Mouse (Mus musculus) kidney, postnatal 10 days (tissue): ENCODE data around the gene Ift172.
"Not testable (repeated sequence)": the region's sequence is repeated elsewhere in the genome, so short reads cannot be mapped to it uniquely, and the experiment has no call there.

ENCODE experiments used
- DNase-seq: peaks from one replicate; pipeline ENCODE4 v3.0.0; 2021; ENCODE audit warnings: mixed read lengths

Gene Ift172

DNA sequence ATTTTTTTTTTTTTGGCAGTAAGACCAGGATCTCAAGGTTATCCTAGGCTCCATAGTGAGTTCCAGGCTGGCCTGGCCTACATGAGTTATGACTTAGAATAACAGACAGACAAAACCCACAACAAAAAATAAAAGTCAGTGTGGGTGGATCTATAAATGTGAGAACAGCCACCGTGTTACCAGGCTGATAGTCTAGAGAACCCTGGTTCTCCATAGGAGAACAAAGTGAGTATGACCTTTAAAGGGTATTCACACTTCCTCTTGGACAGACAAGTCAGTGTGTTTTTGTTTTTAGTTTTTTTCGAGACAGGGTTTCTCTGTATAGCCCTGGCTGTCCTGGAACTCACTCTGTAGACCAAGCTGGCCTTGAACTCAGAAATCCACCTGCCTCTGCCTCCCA, 34.9 kb downstream of the Ift172 start:
- DNase-seq = no peak

DNA sequence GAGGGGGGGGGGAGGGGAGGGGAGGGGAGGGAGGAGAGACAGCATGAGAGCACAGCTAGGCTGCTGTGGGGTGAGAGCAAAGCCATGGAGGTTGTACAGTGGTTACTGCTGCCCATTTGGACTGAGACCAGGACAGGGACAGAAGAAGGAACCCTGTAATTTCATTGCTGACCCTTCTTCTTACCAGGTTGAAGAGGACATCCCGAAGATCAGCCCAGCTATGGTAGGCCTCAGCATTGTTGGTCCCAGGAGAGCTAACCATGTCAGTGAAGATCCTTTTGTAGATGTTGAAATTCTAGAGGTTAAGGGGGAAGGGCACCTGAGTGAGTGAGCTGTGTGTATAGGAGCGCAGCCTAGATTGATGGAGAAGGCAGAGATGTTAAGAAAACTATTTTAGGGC, 35.5 kb downstream of the Ift172 start:
- DNase-seq = no peak

DNA sequence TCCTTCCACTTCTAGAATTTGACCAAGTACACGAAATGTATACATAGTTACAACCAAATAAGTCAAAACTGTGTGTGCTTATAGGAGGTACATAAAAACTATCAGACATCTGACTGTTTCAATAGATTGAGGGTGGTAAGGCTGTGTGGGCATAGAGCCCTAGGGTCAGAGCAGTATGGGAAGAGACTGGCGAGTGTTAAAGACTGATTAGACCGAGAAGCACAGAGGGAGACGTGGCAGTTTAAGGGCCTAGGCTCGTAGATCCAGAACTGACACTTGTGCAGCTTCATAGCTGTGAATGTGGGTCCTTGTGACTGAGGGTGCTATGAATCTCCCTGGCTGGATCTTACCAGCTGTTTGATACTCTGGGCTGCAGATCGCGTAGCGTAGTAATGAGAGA, 36.0 kb downstream of the Ift172 start:
- DNase-seq = no peak

DNA sequence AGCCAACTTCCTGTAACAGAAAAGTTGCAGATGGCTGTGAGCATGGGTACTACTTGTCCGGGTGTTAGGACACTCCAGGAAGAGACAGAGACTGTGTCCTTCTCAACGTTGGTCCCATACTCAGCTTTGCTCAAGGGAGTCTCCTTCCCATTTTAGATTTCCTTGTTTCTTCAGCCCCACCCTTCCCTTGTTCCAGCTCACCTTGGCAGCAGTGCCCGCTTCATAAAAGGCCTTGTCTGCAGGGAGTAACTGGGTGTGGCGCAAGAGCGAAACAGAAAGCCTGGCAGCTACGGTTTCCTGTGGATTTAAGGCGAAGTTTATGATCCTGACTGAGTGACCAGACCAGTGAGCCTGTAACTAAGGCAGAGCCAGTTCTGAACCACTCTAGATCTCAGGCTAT, 36.5 kb downstream of the Ift172 start:
- peak; percentile 42 for DNase-seq

DNA sequence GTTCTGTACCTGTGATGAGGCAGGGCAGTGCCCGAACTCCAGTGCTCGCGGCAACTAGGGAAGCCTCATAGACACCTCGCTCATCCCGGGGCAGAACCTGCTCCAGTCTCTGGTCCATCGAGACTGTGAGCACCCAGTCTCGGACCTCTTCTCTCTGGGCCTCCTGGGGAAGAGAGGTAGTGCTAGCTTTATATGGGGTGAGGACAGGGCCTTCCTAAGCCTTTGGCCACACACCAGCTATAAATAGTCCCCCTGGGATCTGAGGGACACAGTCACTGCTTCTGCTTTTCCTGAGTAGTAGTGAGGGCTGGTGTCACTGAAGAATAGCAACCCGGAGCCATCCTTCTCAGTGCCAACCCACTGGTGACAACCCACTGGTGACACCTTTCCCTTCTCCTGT, 37.1 kb downstream of the Ift172 start:
- no peak for DNase-seq

DNA sequence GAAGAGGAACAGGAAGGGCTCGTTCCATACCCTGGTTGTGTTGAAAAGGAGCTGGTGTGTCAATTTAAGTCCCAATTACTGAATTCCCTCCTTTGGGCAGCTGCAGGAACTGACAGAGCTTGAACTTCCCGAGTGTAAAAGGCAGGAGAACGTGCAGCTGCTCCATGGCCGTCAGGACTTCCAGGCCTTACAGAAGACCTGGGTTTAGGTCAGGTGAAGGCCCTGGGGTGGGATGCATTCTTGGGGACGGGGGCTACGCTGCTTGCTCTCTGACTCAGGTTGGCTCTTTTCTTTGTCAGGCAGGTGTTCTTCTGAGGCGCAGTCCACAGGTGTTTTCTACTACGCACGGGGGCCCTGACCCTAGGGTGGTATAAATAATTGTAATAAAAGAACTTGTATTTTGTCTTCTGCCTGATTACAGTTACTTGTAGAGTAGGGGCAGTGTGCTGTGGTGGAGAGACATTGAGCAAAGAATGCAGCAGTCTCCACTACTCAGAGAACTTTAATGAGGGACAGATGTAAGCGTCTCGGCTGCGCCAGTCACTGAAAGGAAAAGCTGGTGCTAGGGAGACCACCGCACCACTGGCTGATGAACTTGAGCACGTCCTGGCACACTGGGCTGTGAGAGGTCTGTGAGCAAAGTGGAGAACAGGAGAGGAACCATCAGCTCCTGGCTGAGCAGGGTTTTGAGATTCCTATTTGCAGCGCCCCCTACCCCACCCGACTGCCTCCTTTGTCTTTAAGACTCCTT, 37.9 kb downstream of the Ift172 start:
- DNase-seq = no peak

DNA sequence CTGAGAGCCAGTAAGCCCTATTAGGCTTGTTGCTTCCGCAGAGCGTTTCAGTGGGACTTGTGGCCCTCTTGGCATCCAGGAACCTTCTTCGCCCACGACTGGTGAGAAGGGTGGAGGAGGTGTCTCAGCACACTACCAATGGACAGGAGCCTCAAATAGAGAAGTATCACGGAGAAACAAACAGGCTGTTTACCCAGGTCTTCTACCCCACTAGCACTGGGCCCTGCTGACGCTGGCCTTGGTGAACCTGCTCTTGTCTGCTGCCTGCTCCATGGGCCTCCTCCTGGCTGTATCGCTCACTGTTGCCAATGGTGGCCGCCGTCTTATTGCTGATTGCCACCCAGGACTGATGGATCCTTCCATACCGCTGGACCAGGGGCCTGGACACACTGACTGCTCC, 38.8 kb downstream of the Ift172 start:
- no peak for DNase-seq

DNA sequence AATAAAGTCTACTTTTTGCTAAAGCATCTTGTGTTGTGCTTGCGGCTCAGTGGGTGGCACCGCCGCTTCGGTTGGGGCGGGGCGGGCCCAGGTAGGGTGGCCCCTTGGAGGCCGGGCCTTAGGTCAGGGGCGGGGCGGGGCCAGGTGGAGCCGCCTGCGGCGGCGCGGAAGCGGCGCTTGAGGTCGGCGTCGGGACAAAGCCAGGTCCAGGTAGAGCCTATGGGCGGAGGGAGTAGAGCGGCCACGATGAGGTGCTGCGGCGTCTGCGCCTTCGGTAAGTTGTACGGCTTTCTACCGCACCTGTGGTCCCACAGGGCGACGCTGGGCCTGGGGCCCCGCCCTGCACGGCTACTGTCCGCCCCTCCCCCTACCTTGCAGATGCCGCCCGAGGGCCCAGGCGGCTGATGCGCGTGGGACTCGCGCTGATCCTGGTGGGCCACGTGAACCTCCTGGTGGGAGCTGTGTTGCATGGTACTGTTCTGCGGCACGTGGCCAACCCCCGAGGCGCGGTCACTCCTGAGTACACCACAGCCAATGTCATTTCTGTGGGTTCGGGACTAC, 39.3 kb downstream of the Ift172 start, which contains the start of gene Krtcap3:
TSS of gene Krtcap3 (plus strand) at position 151 of the 561 bp plus-strand sequence.
- peak; percentile 79 for DNase-seq

DNA sequence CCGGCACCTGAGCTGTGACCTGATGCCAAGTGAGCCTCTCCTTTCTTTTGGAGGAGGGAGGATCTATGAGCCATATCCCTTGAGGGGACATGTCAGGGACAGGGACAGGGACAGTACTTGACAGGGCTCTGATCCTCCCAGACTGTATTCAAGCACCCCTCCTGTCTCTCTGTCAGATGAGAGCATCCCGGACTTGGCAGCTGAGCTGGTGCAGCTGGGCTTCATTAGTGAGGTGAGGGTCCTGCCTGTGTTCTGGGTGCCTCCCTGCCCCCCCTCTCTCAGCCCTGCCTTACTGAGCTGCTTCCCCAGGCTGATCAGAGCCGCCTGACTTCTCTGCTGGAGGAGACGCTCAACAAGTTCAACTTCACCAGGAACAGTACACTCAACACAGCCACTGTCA, 40.2 kb downstream of the Ift172 start:
- no peak for DNase-seq

DNA sequence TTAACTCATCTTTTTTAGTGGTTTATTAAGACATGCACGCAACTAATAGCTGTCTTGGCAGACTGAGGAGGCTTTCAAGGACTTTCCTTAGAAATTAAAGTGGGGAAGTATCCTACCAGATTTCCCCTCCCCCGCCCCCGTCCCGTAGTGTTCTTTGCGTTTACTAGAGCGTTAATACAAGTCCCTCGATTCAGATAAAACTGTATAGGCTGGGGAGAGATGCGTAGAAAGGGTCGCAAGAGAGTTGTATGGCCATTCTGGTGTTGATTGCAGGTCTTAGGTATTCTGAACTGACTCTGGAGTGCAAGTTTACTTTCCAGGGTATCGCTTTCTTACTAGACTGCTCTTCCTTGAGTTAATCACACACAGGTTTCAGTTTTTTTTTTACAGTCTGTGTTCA, 48.7 kb downstream of the Ift172 start:
- no peak for DNase-seq

DNA sequence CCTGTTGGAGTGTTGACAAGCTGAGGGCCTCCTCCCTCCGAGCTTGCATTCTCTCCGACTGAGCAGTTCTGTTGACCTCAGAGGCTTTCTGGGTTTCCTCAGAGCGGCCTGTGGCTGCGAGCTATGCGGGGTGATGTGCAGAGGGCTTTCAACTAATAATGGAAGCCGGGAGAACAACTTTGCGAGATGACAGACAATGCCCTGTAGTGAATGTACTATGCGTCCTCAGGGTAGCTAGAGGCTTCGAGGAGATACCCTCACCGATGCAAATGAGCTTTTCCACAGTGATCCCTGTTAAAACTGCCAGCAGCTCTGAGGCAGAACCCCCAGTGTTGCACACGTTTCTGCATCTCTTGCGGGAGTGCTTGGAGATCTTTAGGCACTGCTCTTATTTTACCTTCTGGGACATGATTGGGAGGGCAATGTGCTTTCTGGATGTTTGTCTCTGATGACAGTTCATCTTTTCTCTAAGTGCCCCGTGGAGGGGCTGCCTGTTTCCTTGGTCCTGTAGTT, 49.3 kb downstream of the Ift172 start:
- no peak for DNase-seq

DNA sequence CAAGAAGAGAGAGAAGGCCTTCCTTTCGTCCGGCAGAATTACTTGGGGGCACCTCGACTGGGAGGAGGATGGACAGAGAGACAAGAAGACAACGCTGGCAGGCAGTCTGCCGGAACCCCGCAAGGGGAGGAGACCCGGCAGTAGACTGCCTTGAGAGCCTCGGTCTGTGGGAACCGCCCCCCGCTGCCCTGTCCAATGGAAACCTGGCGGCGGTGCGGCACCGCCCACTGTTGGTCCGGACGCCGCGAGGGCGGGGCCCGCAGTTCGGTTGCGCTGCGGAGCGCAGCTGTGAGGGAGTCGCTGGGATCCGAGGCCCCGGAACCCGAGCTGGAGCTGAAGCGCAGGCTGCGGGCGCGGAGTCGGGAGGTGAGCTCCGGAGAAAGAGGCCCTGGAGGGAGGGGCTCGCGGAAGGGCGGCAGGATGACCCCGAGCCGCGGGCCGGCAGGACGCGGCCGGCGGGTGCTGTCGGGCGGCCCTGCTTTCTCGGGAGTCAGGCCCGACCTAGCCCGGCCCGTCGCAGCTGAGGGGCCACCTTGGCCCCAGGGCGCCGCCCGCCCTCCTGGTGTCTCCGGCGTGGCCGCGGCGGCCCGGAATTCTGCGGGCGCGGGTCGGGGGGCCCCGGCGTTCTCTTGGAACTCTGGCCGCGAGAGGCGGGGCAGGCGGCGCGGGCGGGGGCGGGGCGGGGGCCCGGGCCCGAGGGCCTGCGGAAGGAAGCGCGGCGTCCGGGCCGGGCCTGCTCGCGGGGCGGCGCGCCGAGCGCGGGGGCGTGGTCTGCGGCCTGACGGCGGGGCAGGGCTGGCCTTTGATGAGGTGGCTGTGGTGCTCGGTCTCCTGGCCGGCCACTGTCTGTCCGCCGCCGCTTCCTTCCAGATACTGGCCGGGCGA, 50.0 kb downstream of the Ift172 start, which contains the start of the genes Nrbp1 and Gm9970:
TSS of gene Nrbp1 (plus strand) at position 228 of the 885 bp plus-strand sequence.
TSS of gene Gm9970 (minus strand) at position 596 of the 885 bp plus-strand sequence.
- DNase-seq = peak; percentile 98

DNA sequence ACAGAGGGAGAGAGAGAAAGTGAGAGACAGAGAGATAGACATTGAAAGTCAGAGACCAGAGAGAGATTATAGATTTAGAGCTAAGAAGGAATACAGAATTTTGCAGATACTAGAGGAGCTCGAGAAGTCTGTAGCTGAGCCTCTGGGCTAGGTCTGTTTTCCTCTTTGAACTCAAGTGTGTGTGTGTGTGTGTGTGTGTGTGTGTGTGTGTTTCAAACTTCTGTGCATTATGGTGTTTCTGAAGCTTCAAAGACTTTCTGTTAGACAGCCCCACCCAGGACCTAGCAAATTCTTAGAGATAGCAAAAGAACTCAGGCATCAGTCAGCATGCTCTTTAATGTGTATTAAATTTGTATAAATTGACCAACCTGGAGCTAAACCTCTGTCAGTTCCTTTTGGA, 64.3 kb downstream of the Ift172 start:
- no peak for DNase-seq

DNA sequence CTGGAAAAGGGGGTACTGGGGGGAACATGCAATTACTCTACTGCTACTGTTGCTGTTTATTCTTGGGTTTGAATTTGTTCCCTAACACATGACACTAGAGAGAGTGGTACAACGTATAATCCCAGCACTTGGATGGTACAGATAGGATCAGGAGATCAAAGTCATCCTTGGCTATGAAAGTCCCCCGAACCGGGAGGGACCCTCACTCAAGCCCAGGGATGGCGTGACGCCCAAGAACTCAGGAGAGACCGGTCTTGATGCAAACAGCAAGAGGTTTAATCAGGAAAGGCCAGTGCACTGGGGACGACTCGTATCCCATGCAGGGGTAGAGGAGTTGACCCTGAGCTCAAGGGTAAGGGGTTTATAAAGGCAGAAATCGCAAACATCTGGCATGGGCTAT, 68.2 kb downstream of the Ift172 start:
- no peak for DNase-seq

DNA sequence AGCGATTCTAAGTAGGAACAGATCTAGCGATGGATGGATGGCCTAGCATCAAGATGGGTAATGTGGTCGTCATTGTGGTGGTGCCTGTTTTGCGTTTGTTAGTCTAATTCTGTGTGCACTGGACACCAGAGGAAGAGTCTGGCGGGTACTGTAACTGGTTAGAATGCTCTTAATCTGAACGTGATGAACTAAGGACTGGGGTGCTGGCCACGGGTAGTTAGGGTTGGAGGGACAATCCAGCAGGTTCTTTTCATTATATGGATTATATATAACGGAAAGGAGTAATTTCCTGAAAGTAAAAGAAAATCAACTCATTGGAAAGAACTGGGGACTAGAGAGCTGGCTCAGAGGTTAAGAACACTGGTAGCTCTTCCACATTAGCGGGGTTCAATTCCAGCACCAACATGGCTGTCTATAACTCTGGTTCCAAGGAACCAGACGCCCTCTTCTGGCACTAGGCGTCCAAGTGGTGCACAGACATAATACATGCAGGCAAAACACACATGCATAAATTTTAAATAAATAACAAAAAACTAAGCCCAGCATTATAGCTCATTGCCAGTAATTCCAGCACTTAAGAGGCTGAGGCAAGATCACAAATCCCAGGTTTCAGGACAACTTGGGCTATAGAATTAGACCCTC, 69.5 kb downstream of the Ift172 start:
- peak; percentile 69 for DNase-seq

DNA sequence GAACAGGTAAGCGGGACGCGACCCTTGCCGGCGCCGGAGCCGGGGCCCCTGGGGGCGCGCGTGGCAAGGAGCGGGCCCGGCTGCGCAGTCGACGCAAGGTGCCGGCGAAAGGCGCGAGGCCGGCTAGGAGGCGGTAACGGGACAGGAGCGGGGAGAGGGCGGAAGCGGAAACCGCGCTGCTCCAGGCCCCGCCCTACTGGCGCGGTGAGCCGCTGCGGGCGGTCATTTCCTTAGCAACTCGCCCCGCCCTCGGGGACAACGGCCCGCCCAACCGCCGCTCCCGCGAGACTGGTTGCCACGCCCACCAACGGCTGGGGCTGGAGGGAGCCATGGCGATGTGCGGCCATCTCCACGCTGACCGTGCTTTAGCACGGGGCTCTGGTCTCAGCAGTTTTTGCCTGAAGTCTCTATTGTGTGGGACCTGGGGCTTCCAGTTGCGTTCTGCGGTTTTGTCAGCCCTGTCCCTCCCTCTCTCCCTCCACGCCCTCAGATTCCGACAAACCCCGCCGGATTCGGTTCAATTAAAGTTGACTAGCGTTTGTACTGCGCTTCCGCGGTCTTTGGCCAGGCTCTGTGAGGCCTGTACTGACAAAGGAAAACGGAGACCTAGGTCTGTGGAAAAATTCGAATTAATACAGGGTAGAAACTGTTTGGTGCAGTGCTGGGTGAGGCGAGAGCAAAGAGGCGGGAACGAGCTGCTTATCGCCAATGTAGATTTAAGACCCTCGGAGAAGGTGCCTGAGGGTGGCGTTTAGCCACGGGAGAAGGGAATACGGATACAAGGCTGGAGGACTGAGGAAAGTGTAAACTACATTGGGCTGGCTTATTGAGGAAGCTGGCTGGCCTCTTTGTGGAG, 70.2 kb downstream of the Ift172 start, which contains the start of gene Ppm1g:
TSS of gene Ppm1g (minus strand) at position 240 of the 856 bp plus-strand sequence.
- DNase-seq = peak; percentile 99

DNA sequence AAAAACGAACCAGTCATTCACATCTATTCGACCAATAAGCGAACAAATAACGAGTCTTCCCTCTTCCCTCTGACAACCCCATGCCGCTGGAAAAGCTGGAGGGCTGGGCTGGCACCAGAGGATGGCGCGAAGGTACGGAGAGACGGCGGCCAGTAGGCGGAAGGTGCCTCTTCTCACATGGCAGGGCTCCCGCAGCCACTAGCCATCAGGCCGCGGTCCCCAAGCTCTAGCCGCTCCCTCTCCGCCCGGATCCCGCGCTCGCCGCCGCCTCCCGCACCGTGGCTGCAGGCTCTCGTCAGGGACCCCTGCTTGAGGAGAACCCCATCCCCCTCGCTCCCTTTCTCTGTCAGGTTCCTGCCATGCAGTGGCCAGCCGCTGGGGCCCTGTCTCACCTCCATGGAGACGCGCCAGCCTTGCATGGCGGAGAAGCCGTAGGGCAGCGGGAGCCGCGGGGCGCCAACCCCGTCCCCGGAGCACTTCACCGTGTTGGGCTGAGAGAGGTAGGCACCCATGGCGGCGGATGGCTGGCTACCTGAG, 70.9 kb downstream of the Ift172 start:
- peak; percentile 71 for DNase-seq

DNA sequence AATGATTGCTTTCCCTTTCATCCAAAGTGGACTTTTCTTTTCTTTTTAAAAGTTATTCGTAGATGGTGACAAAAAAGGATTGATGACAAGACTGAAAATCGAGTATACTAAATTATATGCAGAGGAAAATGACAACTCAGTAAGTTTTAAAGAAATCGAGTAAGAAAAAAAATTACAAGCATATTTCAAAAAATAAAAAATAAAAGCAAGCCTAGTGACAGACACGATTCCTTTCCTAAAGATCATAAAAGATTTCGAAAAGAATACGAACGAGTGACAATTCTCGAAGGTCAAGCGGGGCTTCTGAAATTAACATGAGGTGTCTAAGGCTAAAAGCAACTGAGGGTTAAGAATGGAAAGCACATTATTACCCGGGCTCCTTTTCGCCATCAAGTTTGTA, 71.4 kb downstream of the Ift172 start:
- no peak for DNase-seq

DNA sequence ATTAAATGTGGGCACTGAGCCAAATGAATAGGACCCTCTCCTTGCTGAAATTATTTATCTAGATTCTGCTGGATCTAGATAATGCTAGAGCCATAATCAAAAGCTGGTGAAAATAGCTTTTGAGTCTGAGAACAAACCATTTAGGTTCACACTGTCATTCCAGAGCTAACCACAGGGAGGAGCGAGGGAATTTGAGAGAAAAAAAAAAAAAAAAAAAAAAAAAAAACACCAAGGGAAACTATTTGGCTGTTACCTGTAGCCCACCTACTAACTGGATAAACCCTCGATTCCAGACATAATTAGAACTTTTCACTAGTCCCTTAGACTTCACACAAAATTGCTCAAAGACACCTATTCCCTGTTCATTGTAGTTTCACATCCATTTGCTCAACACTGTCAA, 71.8 kb downstream of the Ift172 start:
- peak; percentile 45 for DNase-seq

DNA sequence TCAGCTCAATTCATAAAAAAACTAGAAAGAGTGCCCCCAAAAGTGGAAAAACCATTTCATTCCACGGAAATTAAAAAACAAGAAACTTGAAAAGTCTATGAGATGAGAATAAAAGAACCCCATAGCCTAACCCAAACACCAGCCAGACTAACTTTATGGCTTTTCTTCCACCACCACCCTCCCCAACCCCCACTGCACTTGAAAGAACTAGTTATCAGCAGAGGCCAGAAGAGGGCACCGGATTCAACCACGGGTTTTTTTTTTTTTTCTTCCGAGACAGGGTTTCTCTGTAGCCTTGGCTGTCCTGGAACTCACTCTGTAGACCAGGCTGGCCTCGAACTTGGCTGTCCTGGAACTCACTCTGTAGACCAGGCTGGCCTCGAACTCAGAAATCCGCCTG, 72.6 kb downstream of the Ift172 start:
- no peak for DNase-seq

DNA sequence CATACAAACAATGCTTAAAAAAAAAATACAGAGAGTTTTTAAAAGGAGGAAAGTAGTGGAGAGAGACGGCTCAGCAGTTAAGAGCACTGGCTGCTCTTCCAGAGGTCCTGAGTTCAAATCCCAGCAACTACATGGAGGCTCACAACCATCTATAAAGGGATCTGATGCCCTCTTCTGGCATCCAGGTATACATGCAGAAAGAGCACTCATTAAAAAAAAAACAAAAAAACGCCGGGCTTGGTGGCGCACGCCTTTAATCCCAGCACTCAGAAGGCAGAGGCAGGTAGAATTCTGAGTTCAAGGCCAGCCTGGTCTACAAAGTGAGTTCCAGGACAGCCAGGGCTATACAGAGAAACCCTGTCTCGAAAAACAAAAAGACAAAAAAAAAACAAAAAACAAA, 74.4 kb downstream of the Ift172 start:
- DNase-seq = not testable (repeated sequence)
